Mouse (Mus musculus): ENCODE measurements around the gene Il12b. TPM values are rescaled to one million over a fixed set of nuclear protein-coding genes. Genes with fewer than 3 reads are reported as not detected.

Il12b gene
- total and polyA plus RNA-seq, 3 experiments = not detected

DNA sequence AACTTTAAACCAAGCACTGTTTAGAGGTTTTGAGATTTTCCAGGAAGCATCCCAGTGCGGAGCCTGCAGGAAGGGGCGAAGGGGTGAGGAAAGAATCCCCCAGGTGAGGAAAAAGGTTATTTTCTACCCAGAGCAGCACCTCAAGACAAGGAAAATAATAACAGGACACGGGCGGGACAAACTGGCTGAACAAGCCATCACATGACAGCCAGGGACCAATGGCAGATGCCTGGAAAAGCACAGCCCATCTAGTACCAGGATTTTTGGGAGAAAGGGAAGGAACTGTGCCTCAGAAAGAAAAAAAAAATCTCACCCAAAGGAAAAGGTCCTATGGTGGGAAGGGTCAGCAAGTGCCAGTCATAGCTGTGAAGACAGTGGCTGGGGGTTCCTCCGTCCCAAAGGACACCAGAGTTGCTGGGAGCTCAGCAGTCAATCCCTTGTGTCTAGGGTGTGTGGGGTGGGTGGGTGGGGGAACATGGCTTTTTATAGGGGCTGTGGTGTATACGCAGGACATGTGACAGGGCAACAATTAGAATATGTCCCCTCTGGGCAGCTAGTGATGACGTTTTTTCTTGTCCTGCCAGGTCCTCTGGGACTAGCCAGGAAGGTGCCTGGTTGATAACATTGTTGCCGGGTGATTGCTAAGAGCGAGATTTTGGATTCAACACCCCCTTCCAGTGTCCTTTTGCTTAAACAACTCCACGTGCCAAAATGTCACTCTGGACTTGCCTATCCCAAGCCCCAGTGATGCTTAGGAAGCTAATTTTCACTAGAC, 22.7 kb downstream of the Il12b start:
- H3K9me3 ChIP-seq (replicated peaks; ENCODE audit: insufficient read depth, low read length) = no peaks in the 10 kb centered on the region
- H3K27me3 ChIP-seq (ENCODE audit: control insufficient read depth in 1 of 2, insufficient read depth in 2 of 2, low read length in 2 of 2) = peaks cover 6 to 8% of the 10 kb centered on the region in 2 experiments; a peak in 3 of 4 replicates
- H3K4me3 ChIP-seq (ENCODE audit: control insufficient read depth in 1 of 2, insufficient read depth in 1 of 2, low read depth in 2 of 2, low read length in 2 of 2) = no peak overlapping the region
- H3K27ac ChIP-seq (ENCODE audit: control insufficient read depth, low read depth, low read length) = no peak overlapping the region
- DNase-seq (ENCODE audit: low read depth, low spot score) = no peak
- no peaks in the 10 kb centered on the region for H3K36me3 ChIP-seq (ENCODE audit: control insufficient read depth in 1 of 2, insufficient read depth in 2 of 2, low read length in 2 of 2)
- H3K9ac ChIP-seq (ENCODE audit: control insufficient read depth, low read depth, low read length, poor library complexity, severe bottlenecking) = no peak overlapping the region
- TF ChIP-seq TBP (IDR thresholded peaks at IDR 0.05; ENCODE audit: low read depth, low read length) (no peak), ZMIZ1 (IDR thresholded peaks at IDR 0.05; ENCODE audit: low read depth, low read length) (no peak), GABPA (IDR thresholded peaks at IDR 0.05; ENCODE audit: low read depth, low read length) (no peak), MYC (IDR thresholded peaks at IDR 0.05; ENCODE audit: low read depth, low read length) (no peak), POLR2AphosphoS2 (IDR thresholded peaks at IDR 0.05; ENCODE audit: low read length) (no peak), NELFE (IDR thresholded peaks at IDR 0.05; ENCODE audit: low read depth, low read length) (no peak), BHLHE40 (IDR thresholded peaks at IDR 0.05; ENCODE audit: borderline replicate concordance, low read depth, low read length) (no peak), MAZ (IDR thresholded peaks at IDR 0.05; ENCODE audit: low read depth, low read length) (no peak), POLR2A (IDR thresholded peaks at IDR 0.05; ENCODE audit: control insufficient read depth in 1 of 2, insufficient read depth in 1 of 2, low read depth in 1 of 2, low read length in 2 of 2, poor library complexity in 1 of 2) (no peak), USF1 (IDR thresholded peaks at IDR 0.05; ENCODE audit: low read depth, low read length) (no peak), JUND (IDR thresholded peaks at IDR 0.05; ENCODE audit: low read depth, low read length) (no peak), MAFK (IDR thresholded peaks at IDR 0.05; ENCODE audit: borderline replicate concordance, low read depth, low read length) (no peak)
- no peaks in the 10 kb centered on the region for H3K79me2 ChIP-seq (ENCODE audit: control insufficient read depth, insufficient read depth, low read length, poor library complexity)
- no peaks in the 10 kb centered on the region for H3K4me1 ChIP-seq (ENCODE audit: control insufficient read depth in 1 of 2, insufficient read depth in 2 of 2, low read length in 2 of 2)

DNA sequence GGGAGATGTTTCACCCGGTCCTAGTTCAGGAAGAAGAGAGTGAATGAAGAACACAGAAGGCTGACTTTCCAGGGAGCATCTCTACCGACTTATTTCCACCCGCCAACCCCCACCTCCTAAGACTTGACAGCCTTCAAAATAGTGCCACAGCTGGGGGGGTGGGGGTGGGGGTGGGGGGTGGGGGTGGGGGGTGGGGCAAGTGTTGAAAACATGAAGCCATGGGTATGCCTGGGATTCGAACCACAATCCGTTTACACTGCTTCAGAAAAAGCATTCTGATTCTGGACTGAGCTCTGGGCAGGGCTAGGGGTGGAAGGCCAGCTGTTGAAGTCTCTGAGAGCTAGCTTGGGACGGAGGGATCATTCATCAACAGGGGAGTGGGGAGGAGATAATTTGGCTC, 23.4 kb downstream of the Il12b start:
- no peak overlapping the region for H3K27ac ChIP-seq (ENCODE audit: control insufficient read depth, low read depth, low read length)
- H3K36me3 ChIP-seq (ENCODE audit: control insufficient read depth in 1 of 2, insufficient read depth in 2 of 2, low read length in 2 of 2) = no peaks in the 10 kb centered on the region
- no peak overlapping the region for H3K9ac ChIP-seq (ENCODE audit: control insufficient read depth, low read depth, low read length, poor library complexity, severe bottlenecking)
- H3K27me3 ChIP-seq (ENCODE audit: control insufficient read depth in 1 of 2, insufficient read depth in 2 of 2, low read length in 2 of 2) = peaks cover 6 to 8% of the 10 kb centered on the region in 2 experiments; a peak in 3 of 4 replicates
- no peak overlapping the region for H3K4me3 ChIP-seq (ENCODE audit: control insufficient read depth in 1 of 2, insufficient read depth in 1 of 2, low read depth in 2 of 2, low read length in 2 of 2)
- no peaks in the 10 kb centered on the region for H3K79me2 ChIP-seq (ENCODE audit: control insufficient read depth, insufficient read depth, low read length, poor library complexity)
- TF ChIP-seq NELFE (IDR thresholded peaks at IDR 0.05; ENCODE audit: low read depth, low read length) = no peak
- no peak for TF ChIP-seq ZMIZ1 (IDR thresholded peaks at IDR 0.05; ENCODE audit: low read depth, low read length)
- no peak for TF ChIP-seq MAZ (IDR thresholded peaks at IDR 0.05; ENCODE audit: low read depth, low read length)
- TF ChIP-seq MXI1 (IDR thresholded peaks at IDR 0.05; ENCODE audit: low read depth, low read length) = no peak
- no peak for TF ChIP-seq TBP (IDR thresholded peaks at IDR 0.05; ENCODE audit: low read depth, low read length)
- TF ChIP-seq EP300 (IDR thresholded peaks at IDR 0.05; ENCODE audit: low read depth in 1 of 2, low read length in 2 of 2) = no peak
- no peak for TF ChIP-seq CHD2 (IDR thresholded peaks at IDR 0.05; ENCODE audit: low read length)
- no peak for TF ChIP-seq MYC (IDR thresholded peaks at IDR 0.05; ENCODE audit: low read depth, low read length)
- no peak for TF ChIP-seq GATA1 (IDR thresholded peaks at IDR 0.05; ENCODE audit: low read depth, low read length)
- TF ChIP-seq JUND (IDR thresholded peaks at IDR 0.05; ENCODE audit: low read depth, low read length) = no peak
- no peak for TF ChIP-seq POLR2AphosphoS5 (IDR thresholded peaks at IDR 0.05; ENCODE audit: borderline replicate concordance, low read depth, low read length)
- TF ChIP-seq NRF1 (IDR thresholded peaks at IDR 0.05; ENCODE audit: insufficient read depth, low read depth, low read length, poor library complexity, severe bottlenecking) = no peak
- no peak for TF ChIP-seq CTCF (IDR thresholded peaks at IDR 0.05 in 2 of 3, conservative IDR thresholded peaks at IDR 0.05 in 1 of 3; ENCODE audit: control insufficient read depth in 1 of 3, insufficient read depth in 1 of 3, low read depth in 2 of 3, low read length in 3 of 3, poor library complexity in 1 of 3, severe bottlenecking in 1 of 3)
- TF ChIP-seq TAL1 (IDR thresholded peaks at IDR 0.05; ENCODE audit: low read length) = no peak
- no peak for DNase-seq (ENCODE audit: low read depth, low spot score)
- no peaks in the 10 kb centered on the region for H3K4me1 ChIP-seq (ENCODE audit: control insufficient read depth in 1 of 2, insufficient read depth in 2 of 2, low read length in 2 of 2)
- no peaks in the 10 kb centered on the region for H3K9me3 ChIP-seq (replicated peaks; ENCODE audit: insufficient read depth, low read length)

Data from MEL (cell line).